Mouse (Mus musculus): ENCODE data around the gene Cyp4f17. TPM values are rescaled to one million over a fixed set of nuclear protein-coding genes. Genes with fewer than 3 reads are reported as not detected.
"Not testable (repeated sequence)": the region's sequence is repeated elsewhere in the genome, so short reads cannot be mapped to it uniquely, and the experiment has no call there.

Gene Cyp4f17
- 1 to 10 TPM; 4.8 to 9.0 (median 7.8) TPM for total RNA-seq (2022)

GRCm38 (mm10) chr17:32505851-32506728 lies at the start of gene Cyp4f17:
Gene Cyp4f17, plus strand, starts transcription at chr17:32506050.
- DNase-seq (ENCODE audit: low spot score): peak; percentile 39

GRCm38 (mm10) chr17:32468494-32468893 lies 37.4 kb upstream of the Cyp4f17 start:
- no peak for DNase-seq (ENCODE audit: low spot score)

GRCm38 (mm10) chr17:32470795-32471194 lies 35.1 kb upstream of the Cyp4f17 start:
- no peak for DNase-seq (ENCODE audit: low spot score)

GRCm38 (mm10) chr17:32472176-32472575 lies 33.7 kb upstream of the Cyp4f17 start:
- DNase-seq (ENCODE audit: low spot score): no peak

GRCm38 (mm10) chr17:32474954-32475560 lies 30.8 kb upstream of the Cyp4f17 start:
- DNase-seq (ENCODE audit: low spot score): no peak

GRCm38 (mm10) chr17:32477204-32477603 lies 28.6 kb upstream of the Cyp4f17 start:
- DNase-seq (ENCODE audit: low spot score): no peak

- DNase-seq (ENCODE audit: low spot score): no peak
Observed at GRCm38 (mm10) chr17:32478727-32479126, 27.1 kb upstream of the Cyp4f17 start.

- no peak for DNase-seq (ENCODE audit: low spot score)
Observed at GRCm38 (mm10) chr17:32479554-32480506, 26.0 kb upstream of the Cyp4f17 start.

GRCm38 (mm10) chr17:32481766-32482165 lies 24.1 kb upstream of the Cyp4f17 start:
- no peak for DNase-seq (ENCODE audit: low spot score)

- peak; percentile 50 for DNase-seq (ENCODE audit: low spot score)
Observed at GRCm38 (mm10) chr17:32483200-32483599, 22.6 kb upstream of the Cyp4f17 start.

GRCm38 (mm10) chr17:32492349-32492980 lies 13.4 kb upstream of the Cyp4f17 start:
- DNase-seq (ENCODE audit: low spot score): peak; percentile 24

- DNase-seq (ENCODE audit: low spot score): peak; percentile 72
Observed at GRCm38 (mm10) chr17:32494601-32495000, 11.2 kb upstream of the Cyp4f17 start.

GRCm38 (mm10) chr17:32500511-32500910 lies 5.3 kb upstream of the Cyp4f17 start:
- DNase-seq (ENCODE audit: low spot score): not testable (repeated sequence)

GRCm38 (mm10) chr17:32501051-32501450 lies 4.8 kb upstream of the Cyp4f17 start:
- peak; percentile 15 for DNase-seq (ENCODE audit: low spot score)

GRCm38 (mm10) chr17:32503111-32503510 lies 2.7 kb upstream of the Cyp4f17 start:
- no peak for DNase-seq (ENCODE audit: low spot score)

- no peak for DNase-seq (ENCODE audit: low spot score)
Observed at GRCm38 (mm10) chr17:32506729-32507245, 937 bp downstream of the Cyp4f17 start.

GRCm38 (mm10) chr17:32516126-32516525 lies 10.3 kb downstream of the Cyp4f17 start:
- no peak for DNase-seq (ENCODE audit: low spot score)

GRCm38 (mm10) chr17:32521981-32522380 lies 16.1 kb downstream of the Cyp4f17 start:
- DNase-seq (ENCODE audit: low spot score): no peak

- DNase-seq (ENCODE audit: low spot score): no peak
Observed at GRCm38 (mm10) chr17:32522386-32522785, 16.5 kb downstream of the Cyp4f17 start.

GRCm38 (mm10) chr17:32522816-32523215 lies 17.0 kb downstream of the Cyp4f17 start:
- DNase-seq (ENCODE audit: low spot score): no peak

GRCm38 (mm10) chr17:32523895-32524294 lies 18.0 kb downstream of the Cyp4f17 start:
- no peak for DNase-seq (ENCODE audit: low spot score)
